Mouse (Mus musculus) CH12.LX (cell line): ENCODE results near the gene Ajuba.

ENCODE experiments used
- CTCF ChIP-seq, 2 experiments: IDR thresholded peaks in 1 of 2; conservative IDR thresholded peaks in 1 of 2; 2 replicates each; pipeline ENCODE4 v1.5.1; 2011 to 2012; ENCODE audit warnings: low read depth in 2 of 2, low read length in 2 of 2, improper control_type of control experiment in 1 of 2, inconsistent platforms in 1 of 2, mild to moderate bottlenecking in 1 of 2, moderate library complexity in 1 of 2
- JUND ChIP-seq: conservative IDR thresholded peaks from 2 replicates; pipeline ENCODE4 v1.6.1; 2011; ENCODE audit warnings: low read depth, low read length, improper control_type of control experiment
- KAT2A ChIP-seq: IDR thresholded peaks from 2 replicates; pipeline ENCODE4 v1.6.1; 2012; ENCODE audit warnings: low read length, improper control_type of control experiment, inconsistent platforms; ENCODE audit not compliant: insufficient replicate concordance
- MAFK ChIP-seq: IDR thresholded peaks from 2 replicates; pipeline ENCODE4 v1.6.1; 2011; ENCODE audit warnings: low read length, improper control_type of control experiment; ENCODE audit not compliant: insufficient replicate concordance
- MAZ ChIP-seq: IDR thresholded peaks from 2 replicates; pipeline ENCODE4 v1.6.1; 2012; ENCODE audit warnings: low read depth, mild to moderate bottlenecking, inconsistent platforms, low read length, improper control_type of control experiment, moderate library complexity
- POLR2A ChIP-seq: IDR thresholded peaks from 2 replicates; pipeline ENCODE4 v1.6.1; 2011; ENCODE audit warnings: low read depth, mild to moderate bottlenecking, improper control_type of control experiment, low read length
- TCF12 ChIP-seq: IDR thresholded peaks from 2 replicates; pipeline ENCODE4 v1.6.1; 2014; ENCODE audit warnings: low read depth, mild to moderate bottlenecking, inconsistent platforms, low read length, improper control_type of control experiment

- TF ChIP-seq TCF12 (no peak), MAZ (no peak), CTCF (conservative IDR thresholded peaks at IDR 0.05 in 1 of 2, IDR thresholded peaks at IDR 0.05 in 1 of 2; ENCODE audit: low read depth in 2 of 2, low read length in 2 of 2) (no peak), POLR2A (no peak), KAT2A (no peak), MAFK (no peak), JUND (no peak)
Observed at GRCm38 (mm10) chr14:54575631-54576030, 1.7 kb downstream of the Ajuba start.
